Mouse (Mus musculus) forebrain, embryonic 12.5 days (tissue): ENCODE measurements around the gene Cd300a. TPM values are rescaled to one million over a fixed set of nuclear protein-coding genes. Genes with fewer than 3 reads are reported as not detected.
"Not testable (repeated sequence)": the region's sequence is repeated elsewhere in the genome, so short reads cannot be mapped to it uniquely, and the experiment has no call there.

Experiments used
- ATAC-seq: fragments of 200-750 bp; cut with Nextera tagmentation; 2 replicates; pipeline ENCODE4 v1.8.0; 2017; ENCODE audit warnings: moderate TSS enrichment; ENCODE audit not compliant: low FRiP score
- H3K27ac ChIP-seq: fragments of 300-500 bp; sonication (generic); 2 replicates; pipeline ENCODE4 v1.5.1; 2016; ENCODE audit warnings: mild to moderate bottlenecking
- H3K27me3 ChIP-seq: fragments of 300-500 bp; sonication (generic); 2 replicates; pipeline ENCODE4 v1.6.1; 2016; ENCODE audit warnings: mild to moderate bottlenecking
- H3K36me3 ChIP-seq: fragments of 300-500 bp; sonication (generic); replicated peaks from 2 replicates; pipeline ENCODE4 v1.6.1; 2016; ENCODE audit warnings: mild to moderate bottlenecking
- H3K4me1 ChIP-seq: fragments of 300-500 bp; sonication (generic); 2 replicates; pipeline ENCODE4 v1.6.1; 2016
- H3K4me2 ChIP-seq: fragments of 300-500 bp; sonication (generic); 2 replicates; pipeline ENCODE4 v1.6.1; 2016; ENCODE audit warnings: mild to moderate bottlenecking, moderate library complexity
- H3K4me3 ChIP-seq: fragments of 300-500 bp; sonication (generic); replicated peaks from 2 replicates; pipeline ENCODE4 v1.5.1; 2016; ENCODE audit warnings: mild to moderate bottlenecking
- H3K9ac ChIP-seq: fragments of 300-500 bp; sonication (generic); 2 replicates; pipeline ENCODE4 v1.6.1; 2016; ENCODE audit warnings: mild to moderate bottlenecking
- H3K9me3 ChIP-seq: fragments of 300-500 bp; sonication (generic); 2 replicates; pipeline ENCODE4 v1.6.1; 2016
- whole genome bisulfite sequencing: fragments of 180-500 bp; shearing (Covaris S2); methylation state at CpG from one replicate; pipeline ENCODE4 v1.1.7; 2016; 5-methylcytosine and 5-hydroxymethylcytosine counted together
- polyA plus RNA-seq: library from polyadenylated mRNA; unstranded; fragments of >200 nt; fragmentation: Nextera tagmentation; extraction: Ambion mirVana; gene quantifications from 2 replicates; pipeline ENCODE4 v1.2.1, GENCODE M21; 2016

The Cd300a gene
- polyA plus RNA-seq, 1 experiment from 2014 or later, result 0.68 TPM

- no peak overlapping the region for H3K27ac ChIP-seq
- H3K4me2 ChIP-seq, result no peak overlapping the region
- H3K27me3 ChIP-seq, result peaks cover 11% of the 10 kb centered on the region; the same call in 1 of the 2 replicates
- no peaks in the 10 kb centered on the region for H3K4me1 ChIP-seq
- no peaks in the 10 kb centered on the region for H3K9me3 ChIP-seq
- no peak for ATAC-seq
- WGBS, result 92% methylated on average over 4 of the region's 4 CpGs
- H3K4me3 ChIP-seq, result no peak overlapping the region
- no peaks in the 10 kb centered on the region for H3K36me3 ChIP-seq
- H3K9ac ChIP-seq, result no peak overlapping the region
These were observed 6.5 kb upstream of the Cd300a start for GRCm38 (mm10) chr11:114883251-114883789.

- Histone ChIP-seq H3K4me1 (no peaks in the 10 kb centered on the region), H3K4me2 (no peak overlapping the region), H3K9ac (no peak overlapping the region), H3K4me3 (no peak overlapping the region), H3K9me3 (no peaks in the 10 kb centered on the region), H3K27me3 (peaks cover 11% of the 10 kb centered on the region; the same call in 1 of the 2 replicates), H3K36me3 (no peaks in the 10 kb centered on the region), H3K27ac (no peak overlapping the region)
- WGBS, result 96% methylated on average over 4 of the region's 4 CpGs
- ATAC-seq, result no peak
These were observed 5.3 kb upstream of the Cd300a start for GRCm38 (mm10) chr11:114884380-114885100.

GRCm38 (mm10) chr11:114890542-114890941 is 701 bp downstream of the Cd300a start:
- no peak overlapping the region for H3K4me2 ChIP-seq
- no peak overlapping the region for H3K9ac ChIP-seq
- WGBS, result 67% methylated on average over 5 of the region's 5 CpGs
- H3K9me3 ChIP-seq, result no peaks in the 10 kb centered on the region
- peaks cover 8% of the 10 kb centered on the region; the same call in 1 of the 2 replicates for H3K27me3 ChIP-seq
- H3K4me1 ChIP-seq, result peaks cover 6% of the 10 kb centered on the region; the same call in 1 of the 2 replicates
- H3K36me3 ChIP-seq, result no peaks in the 10 kb centered on the region
- no peak overlapping the region for H3K4me3 ChIP-seq
- H3K27ac ChIP-seq, result no peak overlapping the region
- ATAC-seq, result no peak

- Histone ChIP-seq H3K9me3 (no peaks in the 10 kb centered on the region), H3K27ac (no peak overlapping the region), H3K27me3 (peaks cover 4% of the 10 kb centered on the region; the same call in 1 of the 2 replicates), H3K4me3 (no peak overlapping the region), H3K4me2 (no peak overlapping the region), H3K36me3 (no peaks in the 10 kb centered on the region), H3K9ac (no peak overlapping the region), H3K4me1 (no peaks in the 10 kb centered on the region)
- WGBS, result 86% methylated on average over 3 of the region's 3 CpGs
- no peak for ATAC-seq
These were observed 6.2 kb downstream of the Cd300a start for GRCm38 (mm10) chr11:114896085-114896484.

GRCm38 (mm10) chr11:114898026-114898425 is 8.2 kb downstream of the Cd300a start:
- 53% methylated on average over 1 of the region's 1 CpGs for WGBS
- Histone ChIP-seq H3K9ac (no peak overlapping the region), H3K9me3 (no peaks in the 10 kb centered on the region), H3K4me1 (no peaks in the 10 kb centered on the region), H3K4me3 (no peak overlapping the region), H3K4me2 (no peak overlapping the region), H3K27me3 (peaks cover 4% of the 10 kb centered on the region; the same call in 1 of the 2 replicates), H3K36me3 (no peaks in the 10 kb centered on the region), H3K27ac (no peak overlapping the region)
- ATAC-seq, result no peak

GRCm38 (mm10) chr11:114903224-114903623 is 13.4 kb downstream of the Cd300a start:
- Histone ChIP-seq H3K4me3 (no peak overlapping the region), H3K4me2 (no peak overlapping the region), H3K9ac (no peak overlapping the region), H3K36me3 (no peaks in the 10 kb centered on the region), H3K4me1 (no peaks in the 10 kb centered on the region), H3K9me3 (no peaks in the 10 kb centered on the region), H3K27ac (no peak overlapping the region), H3K27me3 (peaks cover 12% of the 10 kb centered on the region; the same call in 1 of the 2 replicates)
- WGBS, result 84% methylated on average over 4 of the region's 4 CpGs
- ATAC-seq, result no peak

- 85% methylated on average over 4 of the region's 4 CpGs for WGBS
- H3K27ac ChIP-seq, result no peak overlapping the region
These were observed 17.7 kb downstream of the Cd300a start for GRCm38 (mm10) chr11:114907567-114907966.

GRCm38 (mm10) chr11:114908086-114908485 is 18.2 kb downstream of the Cd300a start:
- Histone ChIP-seq H3K27me3 (peaks cover 8% of the 10 kb centered on the region; the same call in 1 of the 2 replicates), H3K27ac (no peak overlapping the region), H3K36me3 (no peaks in the 10 kb centered on the region), H3K9me3 (no peaks in the 10 kb centered on the region), H3K4me2 (no peak overlapping the region), H3K4me3 (no peak overlapping the region), H3K9ac (no peak overlapping the region), H3K4me1 (no peaks in the 10 kb centered on the region)
- ATAC-seq, result no peak
- 67% methylated on average over 4 of the region's 4 CpGs for WGBS

More at GRCm38 (mm10) chr11:114907567-114907966, 17.7 kb downstream of the Cd300a start:
- Histone ChIP-seq H3K4me3 (no peak overlapping the region), H3K36me3 (no peaks in the 10 kb centered on the region), H3K4me2 (no peak overlapping the region), H3K9ac (no peak overlapping the region), H3K27me3 (peaks cover 8% of the 10 kb centered on the region; the same call in 1 of the 2 replicates), H3K4me1 (no peaks in the 10 kb centered on the region), H3K9me3 (no peaks in the 10 kb centered on the region)
- no peak for ATAC-seq

GRCm38 (mm10) chr11:114909538-114909937 is 19.7 kb downstream of the Cd300a start:
- WGBS, result 50% methylated on average over 3 of the region's 3 CpGs

GRCm38 (mm10) chr11:114912847-114913246 is 23.0 kb downstream of the Cd300a start:
- ATAC-seq, result peak; percentile 46; the same call in 1 of the 2 replicates
- no peak overlapping the region for H3K9ac ChIP-seq
- peaks cover 4% of the 10 kb centered on the region; the same call in 1 of the 2 replicates for H3K27me3 ChIP-seq
- no peaks in the 10 kb centered on the region for H3K9me3 ChIP-seq
- WGBS, result 19% methylated on average over 9 of the region's 9 CpGs
- H3K4me1 ChIP-seq, result no peaks in the 10 kb centered on the region
- H3K4me3 ChIP-seq, result no peak overlapping the region
- no peak overlapping the region for H3K27ac ChIP-seq
- no peaks in the 10 kb centered on the region for H3K36me3 ChIP-seq
- H3K4me2 ChIP-seq, result no peak overlapping the region

More at GRCm38 (mm10) chr11:114909538-114909937, 19.7 kb downstream of the Cd300a start:
- H3K9me3 ChIP-seq, H3K4me2 ChIP-seq, H3K9ac ChIP-seq, H3K4me1 ChIP-seq, H3K27ac ChIP-seq, H3K36me3 ChIP-seq, ATAC-seq, H3K4me3 ChIP-seq: not testable (repeated sequence)
- H3K27me3 ChIP-seq, result peaks cover 12% of the 10 kb centered on the region; the same call in 1 of the 2 replicates

GRCm38 (mm10) chr11:114914978-114915377 is 25.1 kb downstream of the Cd300a start:
- Histone ChIP-seq H3K36me3 (no peaks in the 10 kb centered on the region), H3K27me3 (peaks cover 4% of the 10 kb centered on the region; the same call in 1 of the 2 replicates), H3K9ac (no peak overlapping the region), H3K4me1 (no peaks in the 10 kb centered on the region), H3K4me3 (no peak overlapping the region), H3K4me2 (no peak overlapping the region), H3K27ac (no peak overlapping the region), H3K9me3 (no peaks in the 10 kb centered on the region)
- WGBS, result 70% methylated on average over 7 of the region's 7 CpGs
- no peak for ATAC-seq

GRCm38 (mm10) chr11:114917120-114917519 is 27.3 kb downstream of the Cd300a start:
- Histone ChIP-seq H3K36me3 (no peaks in the 10 kb centered on the region), H3K9me3 (no peaks in the 10 kb centered on the region), H3K4me3 (no peak overlapping the region), H3K27ac (no peak overlapping the region), H3K9ac (no peak overlapping the region), H3K4me2 (no peak overlapping the region), H3K4me1 (no peaks in the 10 kb centered on the region), H3K27me3 (peaks cover 4% of the 10 kb centered on the region; the same call in 1 of the 2 replicates)
- ATAC-seq, result no peak
- 85% methylated on average over 6 of the region's 6 CpGs for WGBS
